Mouse (Mus musculus): ENCODE data around the gene Pycard. TPM values are rescaled to one million over a fixed set of nuclear protein-coding genes. Genes with fewer than 3 reads are reported as not detected.
"Not testable (repeated sequence)": the region's sequence is repeated elsewhere in the genome, so short reads cannot be mapped to it uniquely, and the experiment has no call there.

The Pycard gene
- total RNA-seq (2012; rRNA removed) = 51.1 and 52.5 TPM in 2 replicates
- total RNA-seq (2014; rRNA removed) = 5.1 and 5.3 TPM in 2 replicates
- polyA plus RNA-seq (2012; ENCODE audit: insufficient read length, low read depth) = 8.1 and 10.3 TPM in 2 replicates

DNA sequence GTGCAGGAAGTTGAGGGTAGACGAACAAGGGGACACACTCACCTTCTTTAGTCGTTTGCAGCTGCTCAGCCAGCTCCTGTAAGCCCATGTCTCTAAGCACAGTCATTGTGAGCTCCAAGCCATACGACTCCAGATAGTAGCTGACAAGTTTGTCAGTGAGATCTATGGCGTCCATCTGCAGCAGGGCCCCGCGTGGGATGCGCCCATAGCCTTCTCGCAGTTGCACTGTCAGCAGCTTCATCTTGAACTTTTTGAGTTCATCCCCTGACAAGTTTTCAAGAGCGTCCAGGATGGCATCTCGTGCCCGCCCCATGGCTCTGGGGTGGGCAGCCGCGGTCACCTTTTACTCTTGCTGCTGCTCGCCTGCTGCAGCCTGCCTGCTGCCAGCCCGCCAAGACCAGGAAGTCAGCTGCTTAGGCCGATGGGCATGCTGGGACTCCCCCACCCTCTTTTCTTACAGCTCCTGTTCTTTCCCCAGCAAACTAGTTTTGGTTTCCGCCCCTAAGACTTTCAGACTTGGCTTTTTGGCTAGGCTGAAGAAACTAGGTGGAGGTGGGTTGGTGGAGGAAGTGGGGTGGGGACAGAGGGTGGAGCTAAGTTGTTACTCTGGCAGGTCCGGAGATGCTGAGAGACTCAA lies at the start of gene Pycard:
Pycard (minus strand) TSS at position 527 of the 637 bp plus-strand sequence.
- peak within 1 kb of the TSS; percentile 26 to 54 (median 35) for H3K4me3 ChIP-seq (replicated peaks in 1 of 3; ENCODE audit: low read depth in 2 of 3, low read length in 2 of 3, poor library complexity in 1 of 3)

GRCm38 (mm10) chr7:128042161-128042820 lies 48.6 kb upstream of the Pycard start:
- dilution Hi-C loops (cut with MboI; ENCODE audit: extremely low pct_ligation_motif_present, extremely low pct_unique_long_range_greater_than_20kb, low sequenced_read_pairs); H3K9ac ChIP-seq (ENCODE audit: insufficient read depth, low read depth); H3K9me3 ChIP-seq (replicated peaks; ENCODE audit: low read length); H3K4me2 ChIP-seq (ENCODE audit: insufficient read depth, low read depth, poor library complexity, severe bottlenecking); H3K27me3 ChIP-seq (replicated peaks); DNase-seq (ENCODE audit: extremely low read depth); H3K4me3 ChIP-seq (replicated peaks in 1 of 3; ENCODE audit: low read depth in 2 of 3, low read length in 2 of 3, poor library complexity in 1 of 3); H3K4me1 ChIP-seq (ENCODE audit: control insufficient read depth in 1 of 2, insufficient read depth in 2 of 2); H3K27ac ChIP-seq (ENCODE audit: insufficient read depth, low read depth); in situ Hi-C loops (cut with MboI; ENCODE audit: low pct_ligation_motif_present, low pct_unique_long_range_greater_than_20kb, low sequenced_read_pairs); H3K36me3 ChIP-seq (replicated peaks in 1 of 2; ENCODE audit: control insufficient read depth in 1 of 2, insufficient read depth in 1 of 2, low read length in 1 of 2); H3K79me2 ChIP-seq (replicated peaks; ENCODE audit: control insufficient read depth, extremely low read depth, insufficient read depth, poor library complexity, severe bottlenecking): not testable (repeated sequence)

More for the DNA sequence above, at the start of gene Pycard:
- Histone ChIP-seq H3K4me2 (ENCODE audit: insufficient read depth, low read depth, poor library complexity, severe bottlenecking) (peak within 1 kb of the TSS; percentile 48), H3K9me3 (replicated peaks; ENCODE audit: low read length) (no peaks in the 10 kb centered on the region), H3K79me2 (replicated peaks; ENCODE audit: control insufficient read depth, extremely low read depth, insufficient read depth, poor library complexity, severe bottlenecking) (no peaks in the 10 kb centered on the region), H3K27me3 (replicated peaks) (no peaks in the 10 kb centered on the region), H3K27ac (ENCODE audit: insufficient read depth, low read depth) (0 out of 2 replicates have a peak within 1 kb of the TSS, but pooled peaks have one; percentile 23), H3K36me3 (replicated peaks in 1 of 2; ENCODE audit: control insufficient read depth in 1 of 2, insufficient read depth in 1 of 2, low read length in 1 of 2) (peaks cover 5 to 74% of the 10 kb centered on the region in 2 experiments), H3K4me1 (ENCODE audit: control insufficient read depth in 1 of 2, insufficient read depth in 2 of 2) (peaks cover 2 to 21% of the 10 kb centered on the region in 2 experiments; a peak in 3 of 4 replicates), H3K9ac (ENCODE audit: insufficient read depth, low read depth) (peak within 1 kb of the TSS; percentile 46; the same call in 1 of the 2 replicates)
- in situ Hi-C loops (cut with MboI; ENCODE audit: low pct_ligation_motif_present, low pct_unique_long_range_greater_than_20kb, low sequenced_read_pairs) = loop anchor here (10.0 kb wide), 1 partner anchor 211 kb away; the partner anchor contains the start of gene Cox6a2
- dilution Hi-C loops (cut with MboI; ENCODE audit: extremely low pct_ligation_motif_present, extremely low pct_unique_long_range_greater_than_20kb, low sequenced_read_pairs) = no loop called here
- TF ChIP-seq JUND (conservative IDR thresholded peaks at IDR 0.05; ENCODE audit: low read depth, low read length) = no peak
- TF ChIP-seq HCFC1 (IDR thresholded peaks at IDR 0.05; ENCODE audit: low read depth, low read length) = peak; percentile 64
- TF ChIP-seq CHD2 (IDR thresholded peaks at IDR 0.05; ENCODE audit: low read length) = peak; percentile 40; the same call in 1 of the 2 replicates
- no peak for TF ChIP-seq EP300 (IDR thresholded peaks at IDR 0.05; ENCODE audit: low read length)
- no peak for TF ChIP-seq KAT2A (IDR thresholded peaks at IDR 0.05; ENCODE audit: insufficient replicate concordance, low read length)
- no peak for TF ChIP-seq USF2 (conservative IDR thresholded peaks at IDR 0.05; ENCODE audit: low read depth, low read length)
- TF ChIP-seq MAX (IDR thresholded peaks at IDR 0.05; ENCODE audit: low read length) = no peak
- no peak for TF ChIP-seq CTCF (conservative IDR thresholded peaks at IDR 0.05 in 1 of 2, IDR thresholded peaks at IDR 0.05 in 1 of 2; ENCODE audit: low read depth in 2 of 2, low read length in 2 of 2)
- no peak for TF ChIP-seq CHD1 (IDR thresholded peaks at IDR 0.05; ENCODE audit: low read depth, low read length)
- no peak for TF ChIP-seq SMC3 (IDR thresholded peaks at IDR 0.05; ENCODE audit: low read depth, low read length)
- TF ChIP-seq TCF12 (IDR thresholded peaks at IDR 0.05; ENCODE audit: low read depth, low read length) = peak; percentile 69; the same call in 1 of the 2 replicates
- peak; percentile 3; the same call in 1 of the 2 replicates for TF ChIP-seq POLR2AphosphoS2 (IDR thresholded peaks at IDR 0.05; ENCODE audit: low read depth, low read length)
- no peak for TF ChIP-seq ZC3H11A (IDR thresholded peaks at IDR 0.05; ENCODE audit: low read depth, low read length)
- no peak; the same call in 1 of the 2 replicates for TF ChIP-seq ZMIZ1 (IDR thresholded peaks at IDR 0.05; ENCODE audit: low read depth, low read length)
- no peak for TF ChIP-seq ZKSCAN1 (IDR thresholded peaks at IDR 0.05; ENCODE audit: borderline replicate concordance, low read depth, low read length)
- TF ChIP-seq SIN3A (IDR thresholded peaks at IDR 0.05; ENCODE audit: low read length) = peak; percentile 74; the same call in 1 of the 2 replicates
- 0 out of 2 replicates have a peak, but pooled peaks have one; percentile 32 for TF ChIP-seq ETS1 (conservative IDR thresholded peaks at IDR 0.05; ENCODE audit: low read depth, low read length)
- no peak for TF ChIP-seq JUN (IDR thresholded peaks at IDR 0.05; ENCODE audit: insufficient read depth, low read depth, low read length)
- TF ChIP-seq NELFE (IDR thresholded peaks at IDR 0.05; ENCODE audit: low read depth, low read length) = no peak
- TF ChIP-seq MXI1 (IDR thresholded peaks at IDR 0.05; ENCODE audit: low read depth, low read length) = peak; percentile 58; the same call in 1 of the 2 replicates
- peak; percentile 16; the same call in 1 of the 2 replicates for TF ChIP-seq USF1 (IDR thresholded peaks at IDR 0.05; ENCODE audit: low read depth, low read length)
- no peak for TF ChIP-seq RCOR1 (conservative IDR thresholded peaks at IDR 0.05; ENCODE audit: low read depth, low read length)
- TF ChIP-seq E2F4 (IDR thresholded peaks at IDR 0.05; ENCODE audit: insufficient replicate concordance, low read depth, low read length) = no peak
- no peak for TF ChIP-seq GABPA (IDR thresholded peaks at IDR 0.05; ENCODE audit: insufficient replicate concordance, low read depth, low read length)
- no peak for TF ChIP-seq RAD21 (IDR thresholded peaks at IDR 0.05; ENCODE audit: low read depth, low read length)
- TF ChIP-seq POLR2A (IDR thresholded peaks at IDR 0.05; ENCODE audit: low read depth, low read length) = peak; percentile 59
- TF ChIP-seq PAX5 (IDR thresholded peaks at IDR 0.05; ENCODE audit: low read length) = no peak
- TF ChIP-seq MAFK (IDR thresholded peaks at IDR 0.05; ENCODE audit: insufficient replicate concordance, low read length) = no peak
- TF ChIP-seq MAZ (IDR thresholded peaks at IDR 0.05; ENCODE audit: low read depth, low read length) = peak; percentile 69; the same call in 1 of the 2 replicates
- peak; percentile 61 for TF ChIP-seq IRF4 (IDR thresholded peaks at IDR 0.05; ENCODE audit: low read depth, low read length)
- no peak for TF ChIP-seq MYC (IDR thresholded peaks at IDR 0.05; ENCODE audit: low read depth, low read length)
- TF ChIP-seq ELF1 (IDR thresholded peaks at IDR 0.05; ENCODE audit: low read depth, low read length) = peak; percentile 92
- TF ChIP-seq NRF1 (IDR thresholded peaks at IDR 0.05; ENCODE audit: low read depth, low read length) = no peak
- no peak for TF ChIP-seq UBTF (IDR thresholded peaks at IDR 0.05; ENCODE audit: low read depth, low read length)
- 0 out of 2 replicates have a peak, but pooled peaks have one; percentile 19 for TF ChIP-seq BHLHE40 (IDR thresholded peaks at IDR 0.05; ENCODE audit: low read depth, low read length)
- TF ChIP-seq ZNF384 (IDR thresholded peaks at IDR 0.05; ENCODE audit: low read depth, low read length) = no peak
- no peak; the same call in 1 of the 2 replicates for TF ChIP-seq MEF2A (IDR thresholded peaks at IDR 0.05; ENCODE audit: borderline replicate concordance, low read depth, low read length)
- TF ChIP-seq TBP (conservative IDR thresholded peaks at IDR 0.05; ENCODE audit: low read depth, low read length) = no peak
- peak; percentile 46 for DNase-seq (ENCODE audit: extremely low read depth)

Measured in CH12.LX (cell line).